Mouse (Mus musculus) CD8-positive naive resting alpha-beta T cell, adult 57 days (primary cell): ENCODE results near the gene Syt15. TPM values are rescaled to one million over a fixed set of nuclear protein-coding genes. Genes with fewer than 3 reads are reported as not detected.

Experiments
- total RNA-seq: library from RNA; stranded (reverse); gene quantifications from one replicate; pipeline ENCODE4 v1.2.4, GENCODE M21; 2023

The Syt15 gene
- not detected for total RNA-seq

GRCm38 (mm10) chr14:34219295-34219694 lies at the start of gene Syt15:
Gene Syt15 (plus strand): TSS chr14:34219595.

GRCm38 (mm10) chr14:34201231-34202035 lies 18.0 kb upstream of the Syt15 start, which contains the start of gene Gprin2:
Gene Gprin2 (minus strand): TSS chr14:34201653.

Other genes with a start within 250 kb of the Syt15 start
- gene Zfp488, start 240.8 kb upstream of the Syt15 start, total RNA-seq: 0.21 TPM
- gene Gm30083, start 204.4 kb upstream of the Syt15 start, total RNA-seq: not detected
- not detected for gene Gm5460, start 202.8 kb upstream of the Syt15 start, total RNA-seq
- gene Antxrl, start 166.9 kb upstream of the Syt15 start, total RNA-seq: not detected
- gene Anxa8, start 133.6 kb upstream of the Syt15 start, total RNA-seq: not detected
- not detected for gene A630023A22Rik, start 116.8 kb upstream of the Syt15 start, total RNA-seq
- gene Npy4r, start 67.1 kb upstream of the Syt15 start, total RNA-seq: not detected
- not detected for gene Gprin2, start 17.9 kb upstream of the Syt15 start, total RNA-seq
- 24.5 TPM for gene Shld2, start 90.9 kb downstream of the Syt15 start, total RNA-seq
- gene Glud1, start 91.1 kb downstream of the Syt15 start, total RNA-seq: 145 TPM
- gene Fam25c, start 135.8 kb downstream of the Syt15 start, total RNA-seq: not detected
- not detected for gene Sncg, start 155.2 kb downstream of the Syt15 start, total RNA-seq
- not detected for gene Mmrn2, start 155.9 kb downstream of the Syt15 start, total RNA-seq